Mouse (Mus musculus): ENCODE data around the gene Jsrp1. TPM values are rescaled to one million over a fixed set of nuclear protein-coding genes. Genes with fewer than 3 reads are reported as not detected.

The Jsrp1 gene
- total and polyA plus RNA-seq, 3 experiments, result 0.07 TPM; not detected in 2

- Histone ChIP-seq H3K4me3 (ENCODE audit: low read depth, low read length) (peak overlapping the region; percentile 77), H3K4me1 (ENCODE audit: insufficient read depth, low read depth, low read length) (peaks cover 64% of the 10 kb centered on the region), H3K9me3 (replicated peaks) (no peaks in the 10 kb centered on the region), H3K27me3 (ENCODE audit: insufficient read depth, low read length) (peaks cover 4% of the 10 kb centered on the region), H3K36me3 (replicated peaks) (peaks cover 41% of the 10 kb centered on the region)
- DNase-seq (ENCODE audit: low spot score) (no peak), ATAC-seq (ENCODE audit: extremely low read depth, insufficient number of reproducible peaks, low FRiP score, poor library complexity, severe bottlenecking) (no peak)
- TF ChIP-seq GATA2 (IDR thresholded peaks at IDR 0.05; ENCODE audit: borderline replicate concordance, low read depth, low read length) (no peak), CTCF (IDR thresholded peaks at IDR 0.05; ENCODE audit: low read depth, low read length) (no peak), TAL1 (conservative IDR thresholded peaks at IDR 0.05; ENCODE audit: low read depth, low read length) (no peak), POLR2AphosphoS5 (IDR thresholded peaks at IDR 0.05; ENCODE audit: insufficient replicate concordance, low read depth, low read length) (no peak), GATA1 (IDR thresholded peaks at IDR 0.05; ENCODE audit: borderline replicate concordance, low read length) (no peak)
Measured at GRCm38 (mm10) chr10:80827870-80828420, 14.6 kb upstream of the Jsrp1 start.

- H3K36me3 ChIP-seq (replicated peaks), result peaks cover 41% of the 10 kb centered on the region
- TF ChIP-seq POLR2AphosphoS5 (IDR thresholded peaks at IDR 0.05; ENCODE audit: insufficient replicate concordance, low read depth, low read length) (no peak), CTCF (IDR thresholded peaks at IDR 0.05; ENCODE audit: low read depth, low read length) (no peak), GATA2 (IDR thresholded peaks at IDR 0.05; ENCODE audit: borderline replicate concordance, low read depth, low read length) (no peak), GATA1 (IDR thresholded peaks at IDR 0.05; ENCODE audit: borderline replicate concordance, low read length) (no peak), TAL1 (conservative IDR thresholded peaks at IDR 0.05; ENCODE audit: low read depth, low read length) (no peak)
- peaks cover 2% of the 10 kb centered on the region for H3K27me3 ChIP-seq (ENCODE audit: insufficient read depth, low read length)
- H3K4me1 ChIP-seq (ENCODE audit: insufficient read depth, low read depth, low read length), result peaks cover 65% of the 10 kb centered on the region
- H3K4me3 ChIP-seq (ENCODE audit: low read depth, low read length), result peak overlapping the region; percentile 77
- H3K9me3 ChIP-seq (replicated peaks), result no peaks in the 10 kb centered on the region
- ATAC-seq (ENCODE audit: extremely low read depth, insufficient number of reproducible peaks, low FRiP score, poor library complexity, severe bottlenecking) (no peak), DNase-seq (ENCODE audit: low spot score) (no peak)
Measured at GRCm38 (mm10) chr10:80827063-80827869, 14.0 kb upstream of the Jsrp1 start.

GRCm38 (mm10) chr10:80826151-80827062, 13.1 kb upstream of the Jsrp1 start, which contains the start of gene Oaz1:
Oaz1 (plus strand) TSS chr10:80826656.
- peak; percentile 96 for DNase-seq (ENCODE audit: low spot score)
- Histone ChIP-seq H3K27me3 (ENCODE audit: insufficient read depth, low read length) (no peaks in the 10 kb centered on the region), H3K4me3 (ENCODE audit: low read depth, low read length) (peak within 1 kb of the TSS; percentile 77), H3K36me3 (replicated peaks) (peaks cover 37% of the 10 kb centered on the region), H3K4me1 (ENCODE audit: insufficient read depth, low read depth, low read length) (peaks cover 61% of the 10 kb centered on the region), H3K9me3 (replicated peaks) (no peaks in the 10 kb centered on the region)
- TF ChIP-seq GATA1 (IDR thresholded peaks at IDR 0.05; ENCODE audit: borderline replicate concordance, low read length) (no peak), TAL1 (conservative IDR thresholded peaks at IDR 0.05; ENCODE audit: low read depth, low read length) (no peak), CTCF (IDR thresholded peaks at IDR 0.05; ENCODE audit: low read depth, low read length) (no peak), POLR2AphosphoS5 (IDR thresholded peaks at IDR 0.05; ENCODE audit: insufficient replicate concordance, low read depth, low read length) (no peak), GATA2 (IDR thresholded peaks at IDR 0.05; ENCODE audit: borderline replicate concordance, low read depth, low read length) (no peak)
- ATAC-seq (ENCODE audit: extremely low read depth, insufficient number of reproducible peaks, low FRiP score, poor library complexity, severe bottlenecking), result peak; percentile 97

GRCm38 (mm10) chr10:80824827-80825226, 11.5 kb upstream of the Jsrp1 start:
- ATAC-seq (ENCODE audit: extremely low read depth, insufficient number of reproducible peaks, low FRiP score, poor library complexity, severe bottlenecking) (no peak), DNase-seq (ENCODE audit: low spot score) (no peak)
- H3K4me3 ChIP-seq (ENCODE audit: low read depth, low read length), result no peak overlapping the region

GRCm38 (mm10) chr10:80823847-80824643, 10.7 kb upstream of the Jsrp1 start:
- no peak for DNase-seq (ENCODE audit: low spot score)
- Histone ChIP-seq H3K36me3 (replicated peaks) (peaks cover 15% of the 10 kb centered on the region), H3K4me1 (ENCODE audit: insufficient read depth, low read depth, low read length) (peaks cover 47% of the 10 kb centered on the region), H3K9me3 (replicated peaks) (no peaks in the 10 kb centered on the region), H3K27me3 (ENCODE audit: insufficient read depth, low read length) (no peaks in the 10 kb centered on the region), H3K4me3 (ENCODE audit: low read depth, low read length) (peak overlapping the region; percentile 31; the same call in 1 of the 2 replicates)
- ATAC-seq (ENCODE audit: extremely low read depth, insufficient number of reproducible peaks, low FRiP score, poor library complexity, severe bottlenecking), result no peak
- TF ChIP-seq GATA1 (IDR thresholded peaks at IDR 0.05; ENCODE audit: borderline replicate concordance, low read length) (no peak), CTCF (IDR thresholded peaks at IDR 0.05; ENCODE audit: low read depth, low read length) (no peak), GATA2 (IDR thresholded peaks at IDR 0.05; ENCODE audit: borderline replicate concordance, low read depth, low read length) (no peak), POLR2AphosphoS5 (IDR thresholded peaks at IDR 0.05; ENCODE audit: insufficient replicate concordance, low read depth, low read length) (no peak), TAL1 (conservative IDR thresholded peaks at IDR 0.05; ENCODE audit: low read depth, low read length) (no peak)

More at GRCm38 (mm10) chr10:80824827-80825226, 11.5 kb upstream of the Jsrp1 start:
- TF ChIP-seq CTCF (IDR thresholded peaks at IDR 0.05; ENCODE audit: low read depth, low read length), result no peak
- TF ChIP-seq POLR2AphosphoS5 (IDR thresholded peaks at IDR 0.05; ENCODE audit: insufficient replicate concordance, low read depth, low read length), result no peak
- TF ChIP-seq GATA1 (IDR thresholded peaks at IDR 0.05; ENCODE audit: borderline replicate concordance, low read length), result no peak
- TF ChIP-seq TAL1 (conservative IDR thresholded peaks at IDR 0.05; ENCODE audit: low read depth, low read length), result no peak
- TF ChIP-seq GATA2 (IDR thresholded peaks at IDR 0.05; ENCODE audit: borderline replicate concordance, low read depth, low read length), result no peak
- H3K36me3 ChIP-seq (replicated peaks), result peaks cover 23% of the 10 kb centered on the region
- H3K4me1 ChIP-seq (ENCODE audit: insufficient read depth, low read depth, low read length), result peaks cover 47% of the 10 kb centered on the region
- no peaks in the 10 kb centered on the region for H3K9me3 ChIP-seq (replicated peaks)
- no peaks in the 10 kb centered on the region for H3K27me3 ChIP-seq (ENCODE audit: insufficient read depth, low read length)

Data from G1E (cell line).